Mouse (Mus musculus): ENCODE results near the gene Sugct. TPM values are rescaled to one million over a fixed set of nuclear protein-coding genes. Genes with fewer than 3 reads are reported as not detected.

The Sugct gene
- polyA plus RNA-seq, 1 experiment from 2014 or later, result 3.8 TPM

GRCm38 (mm10) chr13:16817471-16817870 is 877.9 kb downstream of the Sugct start:
- Histone ChIP-seq H3K9me3 (no peaks in the 10 kb centered on the region), H3K4me3 (no peak overlapping the region), H3K27ac (replicated peaks) (no peak overlapping the region), H3K4me1 (no peaks in the 10 kb centered on the region; the same call in 1 of the 2 replicates), H3K36me3 (replicated peaks) (no peaks in the 10 kb centered on the region), H3K27me3 (replicated peaks; ENCODE audit: low read depth, poor library complexity, severe bottlenecking) (no peaks in the 10 kb centered on the region)
- no peak for DNase-seq (ENCODE audit: low spot score)
- 75% methylated on average over 6 of the region's 6 CpGs for WGBS

- DNase-seq (ENCODE audit: low spot score), result no peak
- Histone ChIP-seq H3K27me3 (replicated peaks; ENCODE audit: low read depth, poor library complexity, severe bottlenecking) (no peaks in the 10 kb centered on the region), H3K9me3 (no peaks in the 10 kb centered on the region), H3K27ac (replicated peaks) (no peak overlapping the region), H3K4me1 (no peaks in the 10 kb centered on the region; the same call in 1 of the 2 replicates), H3K4me3 (no peak overlapping the region), H3K36me3 (replicated peaks) (no peaks in the 10 kb centered on the region)
- 80% methylated on average over 5 of the region's 5 CpGs for WGBS
Observed at GRCm38 (mm10) chr13:16816747-16817146, 878.6 kb downstream of the Sugct start.

- WGBS, result 95% methylated on average over 2 of the region's 2 CpGs
- Histone ChIP-seq H3K4me1 (no peaks in the 10 kb centered on the region; the same call in 1 of the 2 replicates), H3K9me3 (no peaks in the 10 kb centered on the region), H3K36me3 (replicated peaks) (no peaks in the 10 kb centered on the region), H3K27me3 (replicated peaks; ENCODE audit: low read depth, poor library complexity, severe bottlenecking) (no peaks in the 10 kb centered on the region), H3K4me3 (no peak overlapping the region), H3K27ac (replicated peaks) (no peak overlapping the region)
- no peak for DNase-seq (ENCODE audit: low spot score)
Observed at GRCm38 (mm10) chr13:16812268-16812667, 883.1 kb downstream of the Sugct start.

Other genes with a start within 250 kb of the Sugct start
- 49.4 and 53.2 TPM in 2 replicates for gene Mplkip, start 361 bp downstream of the Sugct start, polyA plus RNA-seq (2016; fragmentation: Nextera tagmentation; extraction: Ambion mirVana)
- 12.7 and 14.0 TPM in 2 replicates for gene Cdk13, start 109.5 kb upstream of the Sugct start, polyA plus RNA-seq (2016; fragmentation: Nextera tagmentation; extraction: Ambion mirVana)
- 107 and 108 TPM in 2 replicates for gene Rala, start 248.7 kb upstream of the Sugct start, polyA plus RNA-seq (2016; fragmentation: Nextera tagmentation; extraction: Ambion mirVana)